Mouse (Mus musculus): Measurements from ENCODE around the gene AC124502.3.
"Not testable (repeated sequence)": the region's sequence is repeated elsewhere in the genome, so short reads cannot be mapped to it uniquely, and the experiment has no call there.

AC124502.3 gene

DNA sequence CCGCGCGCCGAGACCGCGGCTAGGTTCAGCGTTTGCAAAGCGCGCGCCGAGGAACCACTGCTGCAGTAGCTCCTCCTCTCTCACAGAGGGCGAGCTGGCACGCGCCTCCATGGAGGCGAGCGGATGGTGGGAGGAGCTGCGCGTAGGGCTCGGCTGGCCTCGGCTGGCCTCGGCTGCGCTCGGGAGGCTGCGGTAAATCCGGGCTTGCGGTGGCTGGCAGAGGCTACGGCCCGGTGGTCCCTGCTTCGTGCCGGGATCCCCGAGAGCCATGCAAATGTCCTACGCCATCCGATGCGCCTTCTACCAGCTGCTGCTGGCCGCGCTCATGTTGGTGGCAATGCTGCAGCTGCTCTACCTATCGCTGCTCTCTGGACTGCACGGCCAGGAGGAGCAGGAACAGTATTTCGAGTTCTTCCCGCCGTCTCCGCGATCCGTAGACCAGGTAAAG, at the start of gene AC124502.3, which contains the start of gene B4gat1:
TSS of gene AC124502.3 (plus strand) at position 183 of the 448 bp plus-strand sequence.
TSS of gene B4gat1 (plus strand) at position 118 of the 448 bp plus-strand sequence.
- peak; percentile 79; the same call in 1 of the 2 replicates for ATAC-seq (ENCODE audit: insufficient number of reproducible peaks, low FRiP score, low TSS enrichment)

DNA sequence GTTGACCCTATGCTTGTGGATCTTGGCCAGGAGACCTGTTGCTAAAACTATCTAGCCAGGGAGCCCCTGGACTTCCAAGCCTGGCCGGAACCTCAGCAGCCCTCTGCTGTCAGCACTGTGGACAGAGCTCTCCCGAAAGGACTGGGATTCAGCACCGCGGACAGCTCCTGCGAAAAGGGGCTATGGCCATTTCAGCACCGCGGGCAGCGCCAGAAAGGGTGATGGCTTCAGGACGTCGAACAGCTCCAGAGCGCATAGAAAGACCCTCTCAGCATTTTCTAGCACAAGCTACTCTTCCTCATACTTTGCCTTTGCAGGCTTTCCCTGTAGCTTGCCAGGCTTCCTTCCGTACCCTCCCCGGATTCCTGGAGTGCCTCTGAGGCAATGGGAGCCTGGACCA, 49.7 kb upstream of the AC124502.3 start:
- ATAC-seq (ENCODE audit: insufficient number of reproducible peaks, low FRiP score, low TSS enrichment): no peak

GRCm38 (mm10) chr19:4989434-4990255, 49.0 kb upstream of the AC124502.3 start:
- peak; percentile 60; the same call in 1 of the 2 replicates for ATAC-seq (ENCODE audit: insufficient number of reproducible peaks, low FRiP score, low TSS enrichment)

- ATAC-seq (ENCODE audit: insufficient number of reproducible peaks, low FRiP score, low TSS enrichment): no peak
Observed at GRCm38 (mm10) chr19:4990256-4990625, 48.5 kb upstream of the AC124502.3 start, which contains the start of gene Npas4. Npas4 (minus strand) TSS chr19:4990316.

GRCm38 (mm10) chr19:4990716-4991115, 48.0 kb upstream of the AC124502.3 start:
- ATAC-seq (ENCODE audit: insufficient number of reproducible peaks, low FRiP score, low TSS enrichment): no peak

- no peak for ATAC-seq (ENCODE audit: insufficient number of reproducible peaks, low FRiP score, low TSS enrichment)
Observed at GRCm38 (mm10) chr19:4992371-4992770, 46.3 kb upstream of the AC124502.3 start.

DNA sequence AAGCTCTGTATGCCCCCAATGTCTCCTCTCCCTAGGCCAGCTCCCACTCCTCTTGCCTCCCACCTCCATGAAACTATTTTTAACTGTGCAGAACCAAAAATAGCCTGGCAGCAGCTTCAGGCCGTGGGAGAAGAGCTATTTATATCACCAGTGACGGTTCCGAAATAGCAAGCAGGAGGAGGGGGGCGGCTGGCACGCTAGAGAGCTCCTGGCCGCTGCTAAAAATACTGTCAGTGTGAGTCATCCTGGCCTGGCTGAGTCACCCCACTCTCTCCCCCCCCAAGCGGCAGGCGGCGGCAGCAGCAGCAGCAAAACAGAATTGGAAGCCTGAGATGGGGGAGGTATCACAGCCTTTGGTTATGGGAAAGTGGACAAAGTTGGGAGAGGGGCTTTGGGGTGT, 45.8 kb upstream of the AC124502.3 start:
- ATAC-seq (ENCODE audit: insufficient number of reproducible peaks, low FRiP score, low TSS enrichment): peak; percentile 78; the same call in 1 of the 2 replicates

GRCm38 (mm10) chr19:4994043-4994442, 44.6 kb upstream of the AC124502.3 start:
- no peak for ATAC-seq (ENCODE audit: insufficient number of reproducible peaks, low FRiP score, low TSS enrichment)

- no peak for ATAC-seq (ENCODE audit: insufficient number of reproducible peaks, low FRiP score, low TSS enrichment)
Observed at GRCm38 (mm10) chr19:4999445-5000140, 39.1 kb upstream of the AC124502.3 start.

DNA sequence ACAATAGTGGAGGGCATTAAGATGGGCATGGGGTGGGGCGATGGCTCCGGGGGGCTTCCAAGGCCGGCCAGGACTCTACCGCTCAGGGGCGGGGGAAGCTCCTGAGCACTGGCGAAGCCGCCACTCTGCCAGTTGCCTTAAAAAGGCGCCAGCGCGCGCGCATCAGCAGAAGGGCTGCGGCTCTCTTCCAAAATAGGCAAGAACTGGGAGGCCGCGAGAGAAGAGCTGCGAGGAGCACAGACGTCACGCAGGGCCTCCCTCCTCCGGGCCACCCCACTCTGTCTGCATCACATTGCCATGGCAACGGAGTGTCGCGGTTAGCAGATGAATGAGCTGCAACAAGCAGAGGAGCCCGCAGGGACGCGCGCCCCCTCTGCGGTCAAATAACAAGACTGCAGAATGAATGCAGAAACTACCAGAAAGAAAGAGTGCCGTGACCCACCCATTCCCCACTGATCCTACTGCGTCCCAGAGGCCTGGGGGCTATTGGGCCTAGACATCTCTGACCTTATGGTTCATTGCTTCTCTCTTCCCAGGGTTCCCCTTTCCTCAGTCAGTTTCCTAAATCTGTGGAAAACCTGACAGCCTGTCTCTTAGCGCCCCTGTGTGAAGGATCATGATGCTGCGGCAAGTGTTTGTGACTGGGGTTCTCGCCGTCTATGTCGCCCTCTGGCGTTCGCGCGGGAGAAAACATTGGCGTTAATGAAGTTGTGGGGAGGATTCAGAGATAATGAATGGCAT, 36.9 kb upstream of the AC124502.3 start:
- peak; percentile 83 for ATAC-seq (ENCODE audit: insufficient number of reproducible peaks, low FRiP score, low TSS enrichment)

- ATAC-seq (ENCODE audit: insufficient number of reproducible peaks, low FRiP score, low TSS enrichment): not testable (repeated sequence)
Observed at GRCm38 (mm10) chr19:5003644-5004043, 35.0 kb upstream of the AC124502.3 start.

DNA sequence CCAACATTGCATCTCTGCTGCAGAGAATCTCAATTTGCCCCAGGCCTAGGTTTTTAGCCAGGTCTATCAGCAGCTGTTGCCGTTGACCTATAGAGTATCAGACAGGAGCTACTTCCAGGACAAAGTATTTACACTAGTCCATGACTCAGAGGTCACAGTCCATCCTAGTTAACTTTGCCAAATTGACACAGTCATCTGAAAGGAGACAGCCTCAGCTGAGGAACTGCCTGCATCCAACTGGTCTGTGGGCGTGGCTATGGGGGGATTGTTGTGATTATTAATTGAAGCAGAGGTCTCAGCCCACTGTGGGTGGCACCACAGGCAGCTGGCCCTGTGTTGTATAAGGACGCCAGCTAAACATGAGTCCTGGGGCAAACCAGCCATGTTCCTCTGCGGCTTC, 33.8 kb upstream of the AC124502.3 start:
- no peak for ATAC-seq (ENCODE audit: insufficient number of reproducible peaks, low FRiP score, low TSS enrichment)

DNA sequence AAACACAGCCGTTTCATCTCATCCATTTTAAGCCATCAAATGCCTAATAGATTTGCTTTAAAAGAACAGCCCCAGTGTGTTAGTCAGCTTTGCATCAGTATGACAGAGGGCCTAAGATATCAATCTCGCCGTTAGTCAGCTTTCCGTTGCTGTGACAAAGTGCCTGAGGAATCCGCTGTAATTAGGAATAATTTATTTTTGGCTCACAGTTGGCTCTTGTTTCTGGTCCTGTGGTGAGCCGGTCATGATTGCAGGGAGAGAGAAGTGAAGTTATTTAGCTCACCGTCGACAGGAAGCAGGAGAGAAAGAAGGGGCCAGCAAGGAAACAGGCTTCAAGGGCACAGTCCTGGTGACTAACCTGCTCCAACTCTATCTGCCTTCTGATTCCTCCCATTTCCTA, 25.6 kb upstream of the AC124502.3 start:
- ATAC-seq (ENCODE audit: insufficient number of reproducible peaks, low FRiP score, low TSS enrichment): no peak

GRCm38 (mm10) chr19:5014961-5015398, 23.7 kb upstream of the AC124502.3 start:
- ATAC-seq (ENCODE audit: insufficient number of reproducible peaks, low FRiP score, low TSS enrichment): no peak

DNA sequence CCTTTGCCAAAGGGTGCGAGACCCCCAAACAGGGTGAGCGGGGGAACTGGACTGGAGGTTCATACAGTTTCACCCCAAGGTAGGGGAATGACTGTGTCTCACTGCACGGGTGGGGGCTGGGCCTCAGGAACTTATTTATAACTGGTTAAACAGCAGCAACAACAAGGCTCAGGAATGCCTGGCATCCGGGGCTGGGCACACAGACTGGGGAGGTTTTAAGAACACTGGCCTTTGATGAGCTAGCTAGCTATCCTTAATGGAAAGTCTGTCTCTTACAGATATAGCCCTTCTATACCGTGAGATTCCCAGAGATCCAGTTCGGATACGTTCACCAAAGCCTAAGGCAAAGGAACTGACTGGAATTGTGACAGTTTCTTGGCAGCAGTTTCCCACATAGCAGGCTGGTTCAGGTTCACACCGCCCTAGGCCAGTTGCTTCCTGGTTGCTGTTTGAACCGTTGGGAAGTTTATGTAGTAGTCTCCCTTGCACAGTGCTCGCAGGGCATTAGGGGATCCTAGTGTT, 22.4 kb upstream of the AC124502.3 start:
- ATAC-seq (ENCODE audit: insufficient number of reproducible peaks, low FRiP score, low TSS enrichment): no peak

DNA sequence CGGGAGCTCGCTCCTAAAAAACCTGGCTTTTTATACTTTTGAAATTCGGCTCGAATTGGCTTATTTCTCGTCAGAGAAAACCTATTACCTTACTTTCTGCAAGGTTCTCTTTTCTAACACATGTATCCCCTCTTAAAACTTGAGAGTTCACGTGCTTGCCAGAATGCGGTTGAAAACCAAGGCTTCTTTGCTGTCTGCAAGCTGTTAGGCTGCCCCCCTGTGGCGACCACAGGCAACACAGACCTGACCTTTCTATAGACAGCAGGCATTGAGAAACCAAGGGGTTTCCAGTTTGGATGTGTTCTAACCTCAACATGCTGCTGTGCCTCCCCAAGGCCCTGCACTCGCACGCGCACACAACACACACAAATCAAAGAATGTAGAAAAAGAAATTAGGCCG, 21.9 kb upstream of the AC124502.3 start:
- no peak; the same call in 1 of the 2 replicates for ATAC-seq (ENCODE audit: insufficient number of reproducible peaks, low FRiP score, low TSS enrichment)

- ATAC-seq (ENCODE audit: insufficient number of reproducible peaks, low FRiP score, low TSS enrichment): no peak
Observed at GRCm38 (mm10) chr19:5017611-5018010, 21.1 kb upstream of the AC124502.3 start.

DNA sequence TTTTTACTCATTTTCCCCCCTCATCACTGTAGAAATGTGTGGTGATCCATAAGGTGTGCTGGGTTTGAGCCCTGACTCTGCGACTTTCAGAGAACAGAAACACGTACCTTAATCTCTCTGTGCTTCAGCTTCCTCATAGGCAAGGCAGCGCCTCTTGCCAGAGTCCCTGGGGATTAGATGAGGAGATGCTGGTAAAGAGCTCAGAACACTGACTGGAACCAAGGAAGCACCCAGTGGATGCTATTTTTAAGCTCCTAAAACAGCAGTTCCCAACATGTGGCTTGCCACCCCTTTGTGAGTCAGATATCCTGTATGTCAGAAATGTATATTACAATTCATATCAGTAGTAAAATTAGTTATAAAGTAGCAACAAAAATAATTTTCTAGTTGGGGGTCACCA, 20.5 kb upstream of the AC124502.3 start:
- ATAC-seq (ENCODE audit: insufficient number of reproducible peaks, low FRiP score, low TSS enrichment): no peak

DNA sequence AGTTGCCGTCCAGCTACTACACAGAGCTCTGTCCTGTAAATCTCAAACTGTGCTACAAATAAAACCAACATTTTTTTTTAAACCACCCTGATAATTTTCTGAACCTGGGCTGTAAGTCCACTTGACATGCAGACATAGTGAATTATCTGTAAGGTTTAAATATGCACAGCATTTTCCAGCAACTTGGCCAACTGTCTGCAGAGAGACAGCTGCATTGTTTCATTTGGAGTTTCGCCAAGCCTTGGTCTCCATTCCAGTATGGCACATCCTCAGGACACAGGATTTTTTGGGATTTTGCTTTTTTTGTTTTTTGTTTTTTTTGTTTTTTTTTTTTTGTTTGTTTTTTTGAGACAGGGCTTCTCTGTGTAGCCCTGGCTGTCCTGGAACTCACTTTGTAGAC, 17.3 kb upstream of the AC124502.3 start:
- ATAC-seq (ENCODE audit: insufficient number of reproducible peaks, low FRiP score, low TSS enrichment): no peak
